Mouse (Mus musculus) stomach, embryonic 16.5 days (tissue): ENCODE results near the gene Rgs3. TPM values are rescaled to one million over a fixed set of nuclear protein-coding genes. Genes with fewer than 3 reads are reported as not detected.
A peak's percentile ranks its signal among the peaks of the same experiment; 100 is the strongest.

Experiments used
- ATAC-seq: fragments of 200-750 bp; cut with Nextera tagmentation; 2 replicates; pipeline ENCODE4 v1.8.0; 2017; ENCODE audit warnings: moderate number of reproducible peaks, moderate TSS enrichment; ENCODE audit not compliant: insufficient read depth, low FRiP score
- H3K27ac ChIP-seq: fragments of 300-500 bp; sonication (generic); 2 replicates; pipeline ENCODE4 v1.5.1; 2014; ENCODE audit warnings: low read length
- H3K27me3 ChIP-seq: fragments of 300-500 bp; sonication (generic); 2 replicates; pipeline ENCODE4 v1.6.1; 2014; ENCODE audit warnings: low read length, control low read depth, mixed read lengths; ENCODE audit not compliant: control insufficient read depth, insufficient read depth
- H3K36me3 ChIP-seq: fragments of 300-500 bp; sonication (generic); 2 replicates; pipeline ENCODE4 v1.6.1; 2014; ENCODE audit warnings: low read length; ENCODE audit not compliant: control insufficient read depth, insufficient read depth
- H3K4me1 ChIP-seq: fragments of 300-500 bp; sonication (generic); 2 replicates; pipeline ENCODE4 v1.6.1; 2014; ENCODE audit warnings: low read length, control low read depth, mixed read lengths; ENCODE audit not compliant: control insufficient read depth, insufficient read depth
- H3K4me2 ChIP-seq: fragments of 300-500 bp; sonication (generic); 2 replicates; pipeline ENCODE4 v1.6.1; 2014; ENCODE audit warnings: low read depth, low read length, mixed read lengths
- H3K4me3 ChIP-seq: fragments of 300-500 bp; sonication (generic); replicated peaks from 2 replicates; pipeline ENCODE4 v1.5.1; 2014; ENCODE audit warnings: mild to moderate bottlenecking, low read length
- H3K9ac ChIP-seq: fragments of 300-500 bp; sonication (generic); 2 replicates; pipeline ENCODE4 v1.6.1; 2014; ENCODE audit warnings: low read length
- H3K9me3 ChIP-seq: fragments of 300-500 bp; sonication (generic); replicated peaks from 2 replicates; pipeline ENCODE4 v1.6.1; 2016; ENCODE audit warnings: low read length, control low read depth; ENCODE audit not compliant: control insufficient read depth
- WGBS: fragments of 180-500 bp; shearing (Covaris S2); extraction: QIAGEN DNeasy Blood & Tissue Kit; methylation state at CpG from one replicate; pipeline ENCODE4 v1.1.7; 2014; 5-methylcytosine and 5-hydroxymethylcytosine counted together
- polyA plus RNA-seq: library from polyadenylated mRNA; unstranded; fragments of >200 nt; fragmentation: Nextera tagmentation; extraction: Ambion mirVana; gene quantifications from 2 replicates; pipeline ENCODE4 v1.2.1, GENCODE M21; 2015

Rgs3 gene
- polyA plus RNA-seq, 1 experiment from 2014 or later: 55.2 TPM

DNA sequence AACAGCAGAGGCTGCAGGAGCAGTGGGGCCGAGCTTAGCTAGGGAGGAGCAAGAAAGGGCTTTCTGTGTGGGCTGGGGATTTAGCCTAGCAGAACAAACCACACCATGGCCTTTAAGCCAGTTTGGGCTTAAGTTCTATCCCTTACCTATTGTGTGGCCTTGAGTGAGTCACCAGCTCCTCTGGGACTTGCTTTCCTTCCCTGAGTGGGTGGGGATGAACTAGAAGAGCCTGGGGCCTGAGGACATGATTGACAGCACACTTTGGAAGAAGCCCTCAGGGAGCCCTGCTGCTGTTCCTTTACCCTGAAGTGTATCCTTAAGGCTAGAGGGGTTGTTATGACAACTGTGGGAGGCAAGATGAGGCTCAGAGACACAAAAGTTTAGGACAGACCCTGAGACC lies 132.0 kb downstream of the Rgs3 start:
- H3K27me3 ChIP-seq: no peaks in the 10 kb centered on the region
- no peak overlapping the region; the same call in 1 of the 2 replicates for H3K9ac ChIP-seq
- H3K4me1 ChIP-seq: peaks cover 41% of the 10 kb centered on the region
- no peak overlapping the region for H3K4me2 ChIP-seq
- 45% methylated on average over 1 of the region's 1 CpGs for WGBS
- H3K27ac ChIP-seq: peak overlapping the region; percentile 69; the same call in 1 of the 2 replicates
- H3K4me3 ChIP-seq: no peak overlapping the region
- H3K36me3 ChIP-seq: no peaks in the 10 kb centered on the region; the same call in 1 of the 2 replicates
- no peak for ATAC-seq
- no peaks in the 10 kb centered on the region for H3K9me3 ChIP-seq

GRCm38 (mm10) chr4:62693839-62694238 lies 134.2 kb downstream of the Rgs3 start:
- Histone ChIP-seq H3K4me3 (no peak overlapping the region), H3K36me3 (no peaks in the 10 kb centered on the region; the same call in 1 of the 2 replicates), H3K4me1 (peaks cover 45% of the 10 kb centered on the region), H3K9ac (0 out of 2 replicates have a peak overlapping the region, but pooled peaks have one; percentile 13), H3K27me3 (no peaks in the 10 kb centered on the region), H3K4me2 (no peak overlapping the region), H3K9me3 (no peaks in the 10 kb centered on the region), H3K27ac (no peak overlapping the region; the same call in 1 of the 2 replicates)
- 42% methylated on average over 10 of the region's 10 CpGs for WGBS
- peak; percentile 15; the same call in 1 of the 2 replicates for ATAC-seq

- WGBS: 79% methylated on average over 11 of the region's 11 CpGs
- peaks cover 47% of the 10 kb centered on the region for H3K4me1 ChIP-seq
- H3K27ac ChIP-seq: 0 out of 2 replicates have a peak overlapping the region, but pooled peaks have one; percentile 35
These were observed 135.2 kb downstream of the Rgs3 start for GRCm38 (mm10) chr4:62694703-62695439.

GRCm38 (mm10) chr4:62695523-62695922 lies 135.9 kb downstream of the Rgs3 start:
- no peak overlapping the region for H3K9ac ChIP-seq
- peaks cover 50% of the 10 kb centered on the region for H3K4me1 ChIP-seq
- 60% methylated on average over 8 of the region's 8 CpGs for WGBS
- no peaks in the 10 kb centered on the region; the same call in 1 of the 2 replicates for H3K36me3 ChIP-seq
- H3K4me3 ChIP-seq: no peak overlapping the region
- H3K27ac ChIP-seq: 0 out of 2 replicates have a peak overlapping the region, but pooled peaks have one; percentile 14
- H3K27me3 ChIP-seq: no peaks in the 10 kb centered on the region
- H3K4me2 ChIP-seq: no peak overlapping the region
- ATAC-seq: no peak
- no peaks in the 10 kb centered on the region for H3K9me3 ChIP-seq

More at GRCm38 (mm10) chr4:62694703-62695439, 135.2 kb downstream of the Rgs3 start:
- Histone ChIP-seq H3K9me3 (no peaks in the 10 kb centered on the region), H3K36me3 (no peaks in the 10 kb centered on the region; the same call in 1 of the 2 replicates), H3K4me3 (no peak overlapping the region), H3K9ac (no peak overlapping the region), H3K4me2 (no peak overlapping the region), H3K27me3 (no peaks in the 10 kb centered on the region)
- no peak for ATAC-seq

DNA sequence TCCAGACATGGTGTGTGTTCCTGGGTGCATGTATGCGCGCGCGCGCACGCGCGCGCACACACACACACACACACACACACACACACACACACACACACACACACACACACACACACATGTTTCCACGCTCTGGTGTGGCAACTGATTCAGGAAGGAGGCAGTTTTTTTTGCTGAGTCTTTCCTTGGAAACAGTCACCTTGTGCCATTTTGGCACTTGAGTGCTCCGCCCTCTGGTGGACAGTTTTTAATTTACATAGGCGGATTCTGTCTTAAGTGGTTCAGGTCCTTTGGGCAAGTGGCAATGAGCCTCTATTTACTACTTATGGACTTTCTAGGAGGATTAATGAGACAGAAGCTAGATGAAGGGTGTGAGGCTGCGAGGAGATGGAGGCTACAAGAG lies 136.3 kb downstream of the Rgs3 start:
- 72% methylated on average over 13 of the region's 13 CpGs for WGBS

GRCm38 (mm10) chr4:62696699-62697404 lies 137.2 kb downstream of the Rgs3 start:
- no peak for ATAC-seq
- peaks cover 42% of the 10 kb centered on the region for H3K4me1 ChIP-seq
- H3K9me3 ChIP-seq: no peaks in the 10 kb centered on the region
- H3K4me2 ChIP-seq: no peak overlapping the region
- 48% methylated on average over 7 of the region's 7 CpGs for WGBS
- H3K4me3 ChIP-seq: no peak overlapping the region
- H3K27ac ChIP-seq: peak overlapping the region; percentile 65
- H3K27me3 ChIP-seq: no peaks in the 10 kb centered on the region
- H3K9ac ChIP-seq: no peak overlapping the region; the same call in 1 of the 2 replicates
- H3K36me3 ChIP-seq: no peaks in the 10 kb centered on the region; the same call in 1 of the 2 replicates

More for the DNA sequence above, 136.3 kb downstream of the Rgs3 start:
- ATAC-seq: no peak
- Histone ChIP-seq H3K9me3 (no peaks in the 10 kb centered on the region), H3K27ac (no peak overlapping the region), H3K4me3 (no peak overlapping the region), H3K27me3 (no peaks in the 10 kb centered on the region), H3K4me2 (no peak overlapping the region), H3K9ac (no peak overlapping the region), H3K36me3 (no peaks in the 10 kb centered on the region; the same call in 1 of the 2 replicates), H3K4me1 (peaks cover 50% of the 10 kb centered on the region)

GRCm38 (mm10) chr4:62697469-62697868 lies 137.8 kb downstream of the Rgs3 start:
- Histone ChIP-seq H3K27me3 (no peaks in the 10 kb centered on the region), H3K9me3 (no peaks in the 10 kb centered on the region), H3K36me3 (no peaks in the 10 kb centered on the region; the same call in 1 of the 2 replicates), H3K4me3 (no peak overlapping the region), H3K27ac (peak overlapping the region; percentile 65), H3K4me2 (no peak overlapping the region), H3K9ac (no peak overlapping the region), H3K4me1 (peaks cover 36% of the 10 kb centered on the region)
- ATAC-seq: peak; percentile 34
- 28% methylated on average over 2 of the region's 2 CpGs for WGBS

DNA sequence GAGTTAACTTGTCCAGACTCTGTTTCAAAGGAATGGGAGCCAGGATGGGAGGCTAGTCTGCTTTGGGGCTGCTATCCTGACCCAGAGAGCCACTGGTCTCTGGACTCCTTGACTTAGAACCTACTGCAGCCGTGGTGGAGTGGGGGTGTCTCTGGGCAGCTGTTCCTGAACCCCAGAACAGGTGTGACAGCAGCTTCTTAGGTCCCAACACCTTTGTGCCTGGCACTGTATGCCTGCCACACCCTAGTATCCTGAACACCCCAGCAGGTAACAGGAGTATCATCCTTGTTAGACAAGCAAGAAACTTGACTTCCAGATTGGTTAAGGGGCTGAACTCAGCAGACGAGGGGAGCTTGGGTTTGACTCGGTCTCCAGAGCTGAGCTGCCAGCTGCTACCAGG lies 138.9 kb downstream of the Rgs3 start:
- Histone ChIP-seq H3K4me1 (peaks cover 40% of the 10 kb centered on the region), H3K36me3 (no peaks in the 10 kb centered on the region; the same call in 1 of the 2 replicates), H3K4me3 (no peak overlapping the region), H3K27ac (peak overlapping the region; percentile 29; the same call in 1 of the 2 replicates), H3K9me3 (no peaks in the 10 kb centered on the region), H3K27me3 (no peaks in the 10 kb centered on the region), H3K9ac (no peak overlapping the region), H3K4me2 (no peak overlapping the region)
- WGBS: 56% methylated on average over 3 of the region's 3 CpGs
- ATAC-seq: no peak
